Mouse (Mus musculus) macrophage (primary cell): Measurements from ENCODE around the gene Adamtsl3. TPM values are rescaled to one million over a fixed set of nuclear protein-coding genes. Genes with fewer than 3 reads are reported as not detected.

Experiments used
- H3K27ac ChIP-seq: fragments of 350-480 bp; formaldehyde crosslinking; 2 replicates; pipeline ENCODE4 v1.9.0; 2021
- H3K36me3 ChIP-seq: fragments of 350-480 bp; formaldehyde crosslinking; 2 replicates; pipeline ENCODE4 v1.9.0; 2021; ENCODE audit errors: inconsistent target
- H3K4me3 ChIP-seq: fragments of 350-480 bp; formaldehyde crosslinking; 2 replicates; pipeline ENCODE4 v1.9.0; 2021; ENCODE audit errors: inconsistent target
- H3K79me2 ChIP-seq: fragments of 350-480 bp; formaldehyde crosslinking; 2 replicates; pipeline ENCODE4 v1.9.0; 2021; ENCODE audit errors: inconsistent target
- WGBS: methylation state at CpG from one replicate; pipeline ENCODE4 v1.1.7; 2026; ENCODE audit warnings: inconsistent platforms; ENCODE audit not compliant: missing documents; 5-methylcytosine and 5-hydroxymethylcytosine counted together
- polyA plus RNA-seq: library from polyadenylated mRNA; stranded (reverse); fragments of 250-400 nt; gene quantifications from 3 replicates; pipeline ENCODE4 v1.2.4, GENCODE M21; 2018; ENCODE audit warnings: inconsistent platforms

Adamtsl3 gene
- polyA plus RNA-seq, 1 experiment from 2014 or later = not detected

DNA sequence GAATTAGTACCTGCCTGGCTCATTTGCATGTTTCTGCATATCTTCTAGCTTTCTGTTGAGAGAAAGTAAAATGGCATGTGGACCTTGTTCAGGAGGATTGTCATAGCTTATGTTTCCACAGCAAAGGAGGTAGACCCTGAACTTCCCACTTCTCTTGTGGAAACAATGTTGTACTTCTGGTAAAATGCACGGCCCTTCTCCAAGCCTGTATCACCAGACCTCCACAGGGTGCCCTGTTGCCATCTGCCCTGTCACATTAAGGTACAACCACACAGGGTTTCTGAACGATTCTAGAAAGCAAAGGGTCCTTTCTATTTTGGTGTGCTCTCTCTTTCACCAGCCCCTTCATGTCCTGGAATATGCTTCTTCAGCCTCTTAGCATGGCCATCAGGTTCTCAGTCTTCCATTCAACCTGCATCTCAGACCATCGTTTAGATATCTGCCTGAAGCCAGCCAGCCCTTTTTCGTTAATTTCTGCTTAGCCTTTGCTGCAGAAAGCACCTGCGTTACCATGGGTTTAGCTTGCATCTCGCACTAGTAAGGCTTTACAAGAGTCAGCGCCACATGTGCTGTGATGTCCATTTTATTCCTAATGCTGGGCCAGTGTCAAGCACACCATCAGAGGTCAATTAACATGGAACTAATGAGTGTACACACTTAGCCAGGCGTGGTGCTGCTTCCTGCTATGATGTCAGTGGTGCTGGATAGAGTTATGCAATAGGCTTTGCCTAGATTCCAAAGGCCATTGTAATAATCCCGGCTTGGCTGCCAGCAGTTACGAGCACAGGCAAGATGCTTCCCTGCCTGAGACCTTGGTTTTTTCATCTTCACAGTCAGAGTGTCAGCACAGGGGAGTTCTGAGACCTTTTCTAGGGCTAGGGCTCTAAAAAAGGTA is 143.6 kb downstream of the Adamtsl3 start:
- Histone ChIP-seq H3K27ac (no peak overlapping the region), H3K79me2 (no peaks in the 10 kb centered on the region), H3K4me3 (no peak overlapping the region), H3K36me3 (no peaks in the 10 kb centered on the region)
- 82% methylated on average over 10 of the region's 10 CpGs for WGBS

DNA sequence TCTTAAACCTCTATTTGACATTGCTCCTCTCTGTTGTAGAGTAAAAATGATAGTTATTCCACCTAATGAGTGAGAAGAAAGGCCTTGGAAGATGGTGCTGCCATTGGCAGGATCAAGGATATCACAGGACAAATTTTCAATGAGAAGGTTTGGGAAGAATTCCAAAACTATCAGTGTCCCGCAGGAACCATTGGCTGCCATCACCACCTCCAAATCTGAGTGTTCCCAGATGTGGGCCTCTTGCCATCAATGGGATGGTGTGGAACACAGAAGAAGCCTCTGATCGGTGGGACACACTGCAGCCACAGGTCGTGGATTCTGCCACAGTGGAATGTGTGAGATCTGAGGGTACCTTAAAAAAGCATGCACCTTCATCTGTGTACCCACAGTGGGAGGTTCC is 147.9 kb downstream of the Adamtsl3 start:
- Histone ChIP-seq H3K27ac (no peak overlapping the region), H3K36me3 (no peaks in the 10 kb centered on the region), H3K4me3 (no peak overlapping the region), H3K79me2 (no peaks in the 10 kb centered on the region)
- WGBS = 93% methylated on average over 3 of the region's 3 CpGs

DNA sequence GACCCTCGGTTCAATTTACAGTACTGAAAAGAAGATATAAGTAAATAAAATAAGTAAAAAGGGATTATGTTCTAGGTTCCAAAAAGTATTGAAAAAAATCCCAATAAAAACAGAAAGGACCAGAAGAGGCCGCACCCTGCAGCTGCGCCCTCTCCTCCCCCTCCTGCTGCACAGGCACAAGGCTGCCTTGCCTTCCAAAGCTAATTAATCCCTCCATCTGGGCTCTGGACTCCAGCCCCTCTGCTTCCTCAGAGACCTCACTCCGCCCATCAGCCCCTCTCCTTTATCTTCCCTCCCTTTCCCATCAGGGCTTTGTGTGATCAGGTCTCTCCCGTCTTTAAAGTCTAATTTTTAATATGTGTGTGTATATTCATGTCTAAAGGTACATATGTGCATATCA is 149.3 kb downstream of the Adamtsl3 start:
- H3K79me2 ChIP-seq = no peaks in the 10 kb centered on the region
- no peaks in the 10 kb centered on the region for H3K36me3 ChIP-seq
- H3K27ac ChIP-seq = no peak overlapping the region
- no peak overlapping the region for H3K4me3 ChIP-seq
- 93% methylated on average over 5 of the region's 5 CpGs for WGBS

GRCm38 (mm10) chr7:82485344-82485954 is 150.0 kb downstream of the Adamtsl3 start:
- H3K4me3 ChIP-seq = no peak overlapping the region

GRCm38 (mm10) chr7:82491018-82491417 is 155.5 kb downstream of the Adamtsl3 start:
- WGBS = 80% methylated on average over 1 of the region's 1 CpGs
- Histone ChIP-seq H3K27ac (no peak overlapping the region), H3K4me3 (no peak overlapping the region), H3K79me2 (no peaks in the 10 kb centered on the region), H3K36me3 (no peaks in the 10 kb centered on the region)

More at GRCm38 (mm10) chr7:82485344-82485954, 150.0 kb downstream of the Adamtsl3 start:
- WGBS = 84% methylated on average over 7 of the region's 7 CpGs
- Histone ChIP-seq H3K36me3 (no peaks in the 10 kb centered on the region), H3K27ac (no peak overlapping the region), H3K79me2 (no peaks in the 10 kb centered on the region)

DNA sequence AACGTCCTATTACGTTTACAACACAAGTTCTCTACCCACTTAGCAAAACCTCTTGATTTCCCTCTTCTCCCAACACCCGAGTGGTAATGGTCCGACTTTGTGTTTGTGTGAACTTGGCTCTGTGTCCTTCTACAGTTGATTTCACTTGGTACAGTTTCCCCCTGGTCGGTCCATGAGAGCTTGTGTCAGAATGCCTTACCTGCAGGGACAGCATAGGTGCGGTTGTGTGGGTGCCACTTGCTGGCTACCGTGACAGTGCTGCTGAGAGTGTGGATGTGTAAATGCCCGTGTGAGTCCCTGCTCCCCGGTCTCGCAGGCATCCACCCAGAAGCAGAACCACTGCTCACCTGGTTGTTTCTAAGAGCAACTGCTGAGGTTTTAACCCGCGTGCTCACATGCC is 157.4 kb downstream of the Adamtsl3 start:
- 94% methylated on average over 11 of the region's 12 CpGs for WGBS
- H3K4me3 ChIP-seq = no peak overlapping the region
- no peaks in the 10 kb centered on the region for H3K79me2 ChIP-seq
- no peaks in the 10 kb centered on the region for H3K36me3 ChIP-seq
- no peak overlapping the region for H3K27ac ChIP-seq

DNA sequence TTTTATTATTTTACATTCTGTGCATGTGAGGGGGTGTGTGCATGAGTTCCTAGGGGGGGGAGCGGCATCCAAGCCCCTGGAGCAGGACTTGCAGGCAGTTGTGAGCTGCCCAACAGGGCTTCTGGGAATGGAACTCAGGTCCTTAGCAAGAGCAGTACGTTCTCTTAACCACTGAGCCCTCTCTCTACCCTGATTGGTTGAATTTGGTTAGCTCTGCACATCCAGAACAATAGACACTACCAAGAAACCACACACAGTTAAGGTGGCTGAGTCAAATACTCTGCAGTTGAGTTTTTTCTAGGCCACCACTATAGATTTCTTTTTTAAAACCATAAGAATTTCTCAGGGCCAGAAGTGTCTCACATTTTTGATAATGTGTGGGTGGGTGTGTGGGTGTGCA is 158.7 kb downstream of the Adamtsl3 start:
- Histone ChIP-seq H3K36me3 (no peaks in the 10 kb centered on the region), H3K4me3 (no peak overlapping the region), H3K27ac (no peak overlapping the region), H3K79me2 (no peaks in the 10 kb centered on the region)
- 86% methylated on average over 2 of the region's 2 CpGs for WGBS

GRCm38 (mm10) chr7:82497064-82497463 is 161.6 kb downstream of the Adamtsl3 start:
- Histone ChIP-seq H3K27ac (no peak overlapping the region), H3K4me3 (no peak overlapping the region), H3K79me2 (no peaks in the 10 kb centered on the region), H3K36me3 (no peaks in the 10 kb centered on the region)
- 88% methylated on average over 4 of the region's 4 CpGs for WGBS

DNA sequence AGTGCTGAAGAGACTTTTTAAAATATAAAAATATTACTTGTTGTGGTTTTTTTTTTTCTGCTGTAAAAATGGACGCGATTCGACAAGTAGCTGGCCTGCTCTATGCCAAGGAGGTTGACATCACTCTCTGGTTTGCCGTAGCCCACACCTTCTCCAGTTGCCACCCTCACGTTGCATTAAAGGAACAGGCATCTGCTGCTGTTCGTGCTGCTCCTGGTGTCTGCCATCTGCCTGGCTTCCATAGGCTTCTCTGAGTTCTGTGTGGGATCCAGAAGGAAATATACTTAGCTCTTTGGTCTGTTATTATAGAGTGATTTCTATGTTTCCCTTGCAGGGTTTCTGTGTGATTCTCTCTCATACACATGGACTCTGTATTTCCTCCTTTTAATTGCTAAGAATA is 165.8 kb downstream of the Adamtsl3 start:
- no peaks in the 10 kb centered on the region for H3K36me3 ChIP-seq
- 89% methylated on average over 6 of the region's 6 CpGs for WGBS
- H3K4me3 ChIP-seq = no peak overlapping the region
- H3K27ac ChIP-seq = no peak overlapping the region
- H3K79me2 ChIP-seq = no peaks in the 10 kb centered on the region

- no peaks in the 10 kb centered on the region for H3K36me3 ChIP-seq
- WGBS = 95% methylated on average over 5 of the region's 5 CpGs
- no peaks in the 10 kb centered on the region for H3K79me2 ChIP-seq
- no peak overlapping the region for H3K4me3 ChIP-seq
- H3K27ac ChIP-seq = no peak overlapping the region
Observed at GRCm38 (mm10) chr7:82502511-82502910, 167.0 kb downstream of the Adamtsl3 start.

- Histone ChIP-seq H3K4me3 (no peak overlapping the region), H3K79me2 (no peaks in the 10 kb centered on the region), H3K36me3 (no peaks in the 10 kb centered on the region), H3K27ac (no peak overlapping the region)
- 49% methylated on average over 4 of the region's 4 CpGs for WGBS
Observed at GRCm38 (mm10) chr7:82504101-82504500, 168.6 kb downstream of the Adamtsl3 start.

DNA sequence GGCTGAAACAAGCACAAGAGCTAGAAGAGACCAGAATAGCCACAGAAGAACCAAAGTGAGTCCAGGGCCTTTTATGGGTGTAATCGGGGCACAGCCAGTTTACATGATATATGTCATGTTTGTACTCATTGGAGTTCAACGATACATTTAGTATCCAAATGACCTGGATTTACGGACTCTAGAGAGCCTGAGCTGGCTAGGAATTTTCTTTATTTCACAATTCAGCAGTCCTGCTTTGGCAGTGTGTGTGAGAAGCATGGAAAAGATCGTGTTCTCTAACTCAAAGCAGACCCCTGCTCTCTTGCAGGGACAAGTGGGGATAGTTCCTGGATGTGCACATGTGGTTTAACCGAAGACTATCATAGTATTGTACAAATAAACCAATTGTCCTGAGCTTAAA is 195.1 kb downstream of the Adamtsl3 start:
- no peak overlapping the region for H3K27ac ChIP-seq
- H3K36me3 ChIP-seq = no peaks in the 10 kb centered on the region
- 89% methylated on average over 5 of the region's 5 CpGs for WGBS
- no peak overlapping the region for H3K4me3 ChIP-seq
- no peaks in the 10 kb centered on the region for H3K79me2 ChIP-seq

- no peaks in the 10 kb centered on the region for H3K79me2 ChIP-seq
- H3K27ac ChIP-seq = no peak overlapping the region
- 80% methylated on average over 7 of the region's 7 CpGs for WGBS
- H3K36me3 ChIP-seq = no peaks in the 10 kb centered on the region
- H3K4me3 ChIP-seq = no peak overlapping the region
Observed at GRCm38 (mm10) chr7:82531376-82531775, 195.9 kb downstream of the Adamtsl3 start.

- Histone ChIP-seq H3K79me2 (no peaks in the 10 kb centered on the region), H3K27ac (no peak overlapping the region), H3K4me3 (no peak overlapping the region), H3K36me3 (no peaks in the 10 kb centered on the region)
- WGBS = 74% methylated on average over 4 of the region's 4 CpGs
Observed at GRCm38 (mm10) chr7:82533188-82533587, 197.7 kb downstream of the Adamtsl3 start.

DNA sequence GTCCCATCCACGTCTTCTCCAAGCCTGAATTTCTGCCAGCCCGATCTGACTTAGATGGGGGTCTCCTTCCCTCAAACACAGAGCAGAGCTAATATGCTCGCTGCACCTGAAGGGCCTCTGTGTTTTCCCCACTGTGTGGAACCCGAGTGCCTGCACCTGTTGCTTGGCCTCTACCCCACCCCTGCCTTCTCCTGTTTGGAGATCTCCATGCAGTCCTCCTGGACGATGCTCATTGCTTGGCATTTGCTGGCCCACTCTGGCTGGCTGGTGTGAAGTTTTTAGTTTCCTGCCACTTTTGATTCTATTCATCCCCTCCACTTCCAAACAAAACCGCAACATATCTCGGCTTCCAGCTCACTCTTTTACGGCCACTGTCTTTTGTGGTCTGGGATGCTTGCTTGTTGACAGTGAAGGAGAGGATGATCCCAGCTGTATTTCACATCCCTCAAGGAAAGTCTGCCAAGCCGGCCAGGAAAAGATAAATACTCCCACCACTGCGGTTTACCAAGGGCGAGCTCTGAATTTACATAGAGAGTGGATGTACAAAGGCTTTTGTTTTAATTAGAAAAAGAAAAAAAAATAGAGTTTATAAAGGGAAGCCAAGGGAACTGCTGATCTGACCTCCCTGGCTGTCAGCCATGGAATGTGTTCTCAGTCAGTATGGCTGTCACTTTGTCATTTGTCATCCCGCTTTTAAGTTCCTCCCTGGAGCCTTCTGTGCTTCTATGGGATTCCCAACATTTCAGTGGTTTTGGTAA is 198.4 kb downstream of the Adamtsl3 start:
- no peaks in the 10 kb centered on the region for H3K36me3 ChIP-seq
- H3K4me3 ChIP-seq = no peak overlapping the region
- WGBS = 88% methylated on average over 12 of the region's 12 CpGs
- H3K79me2 ChIP-seq = no peaks in the 10 kb centered on the region
- H3K27ac ChIP-seq = no peak overlapping the region
